Mouse (Mus musculus) heart, adult 2 months (tissue): Measurements from ENCODE around the gene Ly6g6f. TPM values are rescaled to one million over a fixed set of nuclear protein-coding genes. Genes with fewer than 3 reads are reported as not detected.

Source experiments
- DNase-seq, 2 experiments: peaks; one replicate each; pipeline ENCODE4 v3.0.0; 2021
- H3K27ac ChIP-seq: fragments of 200-600 bp; 2 replicates; pipeline ENCODE4 v1.8.1; 2022
- H3K27me3 ChIP-seq: fragments of 200-500 bp; 2 replicates; pipeline ENCODE4 v1.6.1; 2012; ENCODE audit warnings: mild to moderate bottlenecking, low read length, inconsistent platforms, mixed read lengths; ENCODE audit not compliant: control insufficient read depth, insufficient read depth
- H3K36me3 ChIP-seq: fragments of 200-500 bp; 2 replicates; pipeline ENCODE4 v1.6.1; 2012; ENCODE audit warnings: low read length, inconsistent platforms; ENCODE audit not compliant: control insufficient read depth, insufficient read depth
- H3K4me1 ChIP-seq: fragments of 200-500 bp; 2 replicates; pipeline ENCODE4 v1.6.1; 2011; ENCODE audit warnings: low read length; ENCODE audit not compliant: control insufficient read depth, insufficient read depth
- H3K4me3 ChIP-seq: fragments of 200-600 bp; 2 replicates; pipeline ENCODE4 v1.8.1; 2022
- H3K79me2 ChIP-seq: fragments of 200-500 bp; replicated peaks from 2 replicates; pipeline ENCODE4 v1.6.1; 2012; ENCODE audit warnings: mild to moderate bottlenecking, inconsistent platforms, low read length, moderate library complexity, mixed read lengths; ENCODE audit not compliant: control insufficient read depth, insufficient read depth
- H3K9ac ChIP-seq: fragments of 200-500 bp; 2 replicates; pipeline ENCODE4 v1.6.1; 2012; ENCODE audit warnings: low read depth, mild to moderate bottlenecking, control low read depth, inconsistent platforms, low read length, mixed read lengths
- CTCF ChIP-seq: fragments of 200-600 bp; IDR thresholded peaks from 2 replicates; pipeline ENCODE4 v1.8.1; 2022; ENCODE audit warnings: antibody characterized with exemption, mild to moderate bottlenecking, moderate library complexity
- EP300 ChIP-seq: fragments of 200-500 bp; IDR thresholded peaks from 2 replicates; pipeline ENCODE4 v1.6.1; 2011; ENCODE audit warnings: low read depth, low read length, control low read depth; ENCODE audit not compliant: insufficient read depth
- POLR2A ChIP-seq: fragments of 200-500 bp; IDR thresholded peaks from 2 replicates; pipeline ENCODE4 v1.6.1; 2011; ENCODE audit warnings: mild to moderate bottlenecking, low read depth, low read length, control low read depth; ENCODE audit not compliant: insufficient read depth
- WGBS: fragments of 180-500 bp; shearing (Covaris S2); methylation state at CpG from one replicate; pipeline ENCODE4 v1.1.7; 2018; 5-methylcytosine and 5-hydroxymethylcytosine counted together
- intact Hi-C: fragments of 180-260 bp; cut with DNase I; formaldehyde crosslinking; loops from one replicate; pipeline ENCODE4 v1.15.1; 2025
- long read RNA-seq: library from polyadenylated mRNA; stranded (forward); transcript quantifications from one replicate; pipeline ENCODE4 v2.0.0, GENCODE M21; 2021
- polyA plus RNA-seq: library from polyadenylated mRNA; depleted of rRNA; stranded (reverse); fragments of >200 nt; gene quantifications from 2 replicates; pipeline ENCODE4 v1.2.3, GENCODE M21; 2012; rRNA removed
- total RNA-seq, 2 experiments: library from RNA; stranded (reverse); gene quantifications; 2 replicates each; pipeline ENCODE4 v1.2.3; 2021

Gene Ly6g6f
- total RNA-seq: not detected
- polyA plus RNA-seq: 0.27 TPM in 1 of 2 replicates, not detected in the other
- long read RNA-seq: 0 reads

- no peak for DNase-seq
- Histone ChIP-seq H3K36me3 (no peaks in the 10 kb centered on the region), H3K27me3 (no peaks in the 10 kb centered on the region), H3K4me3 (no peak within 1 kb of the TSS), H3K9ac (no peak within 1 kb of the TSS), H3K27ac (no peak within 1 kb of the TSS), H3K79me2 (no peaks in the 10 kb centered on the region), H3K4me1 (peaks cover 1% of the 10 kb centered on the region; the same call in 1 of the 2 replicates)
- 36% methylated on average over 7 of the region's 7 CpGs for WGBS
- intact Hi-C loops: no loop called here
- TF ChIP-seq POLR2A: no peak
- TF ChIP-seq CTCF: no peak
- TF ChIP-seq EP300: no peak
These were observed at the start of gene Ly6g6f for GRCm38 (mm10) chr17:35085208-35085865. Ly6g6f (minus strand) TSS chr17:35085610.

GRCm38 (mm10) chr17:35134801-35135590, 49.6 kb upstream of the Ly6g6f start, which contains the start of gene Bag6:
Bag6 (plus strand) TSS chr17:35135178.
- intact Hi-C loops: loop anchor here (2.0 kb wide), 1 partner anchor 14 kb away; the partner anchor contains the start of gene Gpank1
- H3K4me1 ChIP-seq: peaks cover 3% of the 10 kb centered on the region
- DNase-seq: peak; percentile 96
- peak within 1 kb of the TSS; percentile 95 for H3K27ac ChIP-seq
- no peaks in the 10 kb centered on the region for H3K36me3 ChIP-seq
- no peaks in the 10 kb centered on the region for H3K27me3 ChIP-seq
- under 1% methylated on average over 66 of the region's 66 CpGs for WGBS
- TF ChIP-seq CTCF (peak; percentile 12; the same call in 1 of the 2 replicates), EP300 (peak; percentile 66), POLR2A (peak; percentile 65)
- H3K4me3 ChIP-seq: peak within 1 kb of the TSS; percentile 75
- H3K9ac ChIP-seq: peak within 1 kb of the TSS; percentile 89
- peaks cover 4% of the 10 kb centered on the region for H3K79me2 ChIP-seq

- H3K27ac ChIP-seq: no peak overlapping the region
- no peak overlapping the region for H3K9ac ChIP-seq
- H3K79me2 ChIP-seq: peaks cover 3% of the 10 kb centered on the region
- no peak for DNase-seq
- no peaks in the 10 kb centered on the region for H3K36me3 ChIP-seq
- intact Hi-C loops: no loop called here
- 91% methylated on average over 7 of the region's 7 CpGs for WGBS
- H3K4me3 ChIP-seq: no peak overlapping the region
- no peak for TF ChIP-seq EP300
- no peak for TF ChIP-seq CTCF
- TF ChIP-seq POLR2A: no peak
- no peaks in the 10 kb centered on the region for H3K27me3 ChIP-seq
- peaks cover 3% of the 10 kb centered on the region for H3K4me1 ChIP-seq
These were observed 48.1 kb upstream of the Ly6g6f start for GRCm38 (mm10) chr17:35133517-35133916.

- DNase-seq: no peak
- Histone ChIP-seq H3K79me2 (peaks cover 3% of the 10 kb centered on the region), H3K4me1 (peaks cover 3% of the 10 kb centered on the region), H3K4me3 (no peak overlapping the region), H3K9ac (no peak overlapping the region), H3K36me3 (no peaks in the 10 kb centered on the region), H3K27ac (no peak overlapping the region), H3K27me3 (no peaks in the 10 kb centered on the region)
- TF ChIP-seq EP300: no peak
- no peak for TF ChIP-seq CTCF
- no peak for TF ChIP-seq POLR2A
- intact Hi-C loops: no loop called here
- 65% methylated on average over 3 of the region's 3 CpGs for WGBS
These were observed 46.8 kb upstream of the Ly6g6f start for GRCm38 (mm10) chr17:35132174-35132560.

GRCm38 (mm10) chr17:35131500-35132173, 46.2 kb upstream of the Ly6g6f start, which contains the start of gene Apom:
Apom (minus strand) TSS chr17:35132050.
- no peak within 1 kb of the TSS for H3K4me3 ChIP-seq
- intact Hi-C loops: no loop called here
- WGBS: 78% methylated on average over 15 of the region's 15 CpGs

More at GRCm38 (mm10) chr17:35131500-35132173, 46.2 kb upstream of the Ly6g6f start, which contains the start of gene Apom:
- no peak for DNase-seq
- Histone ChIP-seq H3K27me3 (no peaks in the 10 kb centered on the region), H3K79me2 (peaks cover 3% of the 10 kb centered on the region), H3K4me1 (peaks cover 3% of the 10 kb centered on the region), H3K27ac (no peak within 1 kb of the TSS), H3K9ac (no peak within 1 kb of the TSS), H3K36me3 (no peaks in the 10 kb centered on the region)
- TF ChIP-seq POLR2A (no peak), CTCF (no peak), EP300 (no peak)
